In the genomic region with DNA sequence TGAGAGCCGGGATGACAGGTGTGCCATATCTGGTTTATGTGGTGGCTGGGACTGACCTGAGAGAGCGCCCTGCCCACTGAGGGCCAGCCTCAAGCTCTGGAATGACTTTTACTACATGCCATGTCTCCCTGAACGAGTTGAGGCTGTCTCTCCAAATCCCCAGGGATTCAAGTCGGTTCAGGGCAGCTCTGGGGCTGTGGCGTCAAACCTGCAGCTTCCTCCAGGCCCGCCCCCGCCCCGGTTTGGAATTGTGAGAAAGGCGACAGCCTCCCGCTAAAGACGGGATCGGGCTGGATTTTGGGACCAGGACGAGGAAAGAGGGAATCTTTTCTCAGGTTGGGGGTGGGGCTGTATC, we compare ENCODE assay signal across 8 mouse cellular contexts. TPM values are rescaled to one million over a fixed set of nuclear protein-coding genes. Genes with fewer than 3 reads are reported as not detected.
DNase-seq lines count a peak whose midpoint lies in the region; ATAC-seq and TF ChIP-seq lines count a peak whose summit lies in the region.

No protein-coding gene starts in this region.

- no peaks in the 10 kb centered on the region for H3K9me3 ChIP-seq in heart, embryonic 10.5 days
- H3K9me3 ChIP-seq in limb, embryonic 14.5 days (ENCODE audit: control insufficient read depth, low read length) = no peaks in the 10 kb centered on the region
- no peaks in the 10 kb centered on the region for H3K9me3 ChIP-seq in stomach, embryonic 14.5 days (ENCODE audit: control insufficient read depth, low read depth, low read length)

- intact Hi-C loops in gastrocnemius, postnatal 36 days (cut with DNase I) = loop anchor here (2.0 to 10.0 kb wide), 4 partner anchors 56 to 511 kb away; a partner anchor contains a TSS

- no peaks in the 10 kb centered on the region for H3K36me3 ChIP-seq in heart, embryonic 10.5 days
- H3K36me3 ChIP-seq in limb, embryonic 14.5 days (ENCODE audit: control insufficient read depth, insufficient read depth, low read length) = no peaks in the 10 kb centered on the region
- H3K36me3 ChIP-seq in stomach, embryonic 14.5 days (ENCODE audit: control insufficient read depth, insufficient read depth, low read length) = no peaks in the 10 kb centered on the region

- H3K4me2 ChIP-seq in limb, embryonic 14.5 days (replicated peaks; ENCODE audit: low read depth, low read length, severe bottlenecking) = peak overlapping the region; percentile 70
- H3K4me2 ChIP-seq in stomach, embryonic 14.5 days (replicated peaks; ENCODE audit: low read depth, low read length) = peak overlapping the region; percentile 69

- peaks cover 69% of the 10 kb centered on the region for H3K27me3 ChIP-seq in heart, embryonic 10.5 days (ENCODE audit: insufficient read depth, poor library complexity, severe bottlenecking)
- peaks cover 25% of the 10 kb centered on the region for H3K27me3 ChIP-seq in limb, embryonic 14.5 days (ENCODE audit: control insufficient read depth, insufficient read depth, low read length)
- H3K27me3 ChIP-seq in stomach, embryonic 14.5 days (ENCODE audit: control insufficient read depth, insufficient read depth, low read length) = no peaks in the 10 kb centered on the region

- no peak for ATAC-seq in limb, embryonic 14.5 days (ENCODE audit: low FRiP score, low read depth)
- no peak for ATAC-seq in stomach, embryonic 14.5 days (ENCODE audit: insufficient number of reproducible peaks, insufficient read depth, low FRiP score, low read depth)

- WGBS in heart, embryonic 10.5 days = 3% methylated on average over 13 of the region's 13 CpGs
- 3% methylated on average over 13 of the region's 13 CpGs for WGBS in limb, embryonic 14.5 days
- 3% methylated on average over 13 of the region's 13 CpGs for WGBS in stomach, embryonic 14.5 days

- no peak overlapping the region for H3K27ac ChIP-seq in heart, embryonic 10.5 days
- no peak overlapping the region for H3K27ac ChIP-seq in limb, embryonic 14.5 days (replicated peaks; ENCODE audit: low read depth, low read length)
- no peak overlapping the region for H3K27ac ChIP-seq in stomach, embryonic 14.5 days (ENCODE audit: low read length)

- H3K9ac ChIP-seq in limb, embryonic 14.5 days (ENCODE audit: low read depth, low read length, severe bottlenecking) = no peak overlapping the region
- no peak overlapping the region for H3K9ac ChIP-seq in stomach, embryonic 14.5 days (replicated peaks; ENCODE audit: low read depth, low read length)

- DNase-seq in heart, adult 8-10 months (ENCODE audit: low spot score) = peak; percentile 51
- no peak for DNase-seq in heart, postnatal 4 days
- peak; percentile 36 for DNase-seq in ZHBTc4 (ENCODE audit: low read depth, low spot score)
- no peak for DNase-seq in heart, embryonic 10.5 days (ENCODE audit: low spot score)
- DNase-seq in limb, embryonic 14.5 days (ENCODE audit: low spot score) = no peak
- DNase-seq in layer of hippocampus, adult 18-20 months (ENCODE audit: low spot score in 2 of 2) = no peak
- no peak for DNase-seq in gastrocnemius, postnatal 36 days

- no peak for TF ChIP-seq POLR2A in limb, embryonic 14.5 days (IDR thresholded peaks at IDR 0.05; ENCODE audit: borderline replicate concordance, extremely low read depth, insufficient read depth, insufficient read length)

- H3K4me3 ChIP-seq in heart, embryonic 10.5 days = peak overlapping the region; percentile 61
- peak overlapping the region; percentile 54 for H3K4me3 ChIP-seq in limb, embryonic 14.5 days (replicated peaks; ENCODE audit: low read length)
- H3K4me3 ChIP-seq in stomach, embryonic 14.5 days (ENCODE audit: low read depth, low read length) = peak overlapping the region; percentile 48

- H3K4me1 ChIP-seq in heart, embryonic 10.5 days = peaks cover 16% of the 10 kb centered on the region
- H3K4me1 ChIP-seq in limb, embryonic 14.5 days (ENCODE audit: control insufficient read depth, insufficient read depth, low read length) = peaks cover 7% of the 10 kb centered on the region
- no peaks in the 10 kb centered on the region for H3K4me1 ChIP-seq in stomach, embryonic 14.5 days (ENCODE audit: control insufficient read depth, insufficient read depth, low read length)

RNA-seq across cellular contexts. Expression of a gene that starts 2.9 kb away (rescaled TPM):
- total RNA-seq in heart, adult 8-10 months (2022) = 1 to 10 TPM; 1.1 to 1.9 (median 1.4) TPM
- total RNA-seq in heart, postnatal 4 days (2021) = 1 to 10 TPM; 1.0 to 1.4 TPM
- 1.2 and 2.7 TPM in 2 replicates for polyA plus RNA-seq in heart, embryonic 10.5 days (2016; fragmentation: Nextera tagmentation; extraction: Ambion mirVana)
- 2.6 and 3.3 TPM in 2 replicates for polyA plus RNA-seq in limb, embryonic 14.5 days (2012; rRNA removed)
- polyA plus RNA-seq in limb, embryonic 14.5 days (2014; fragmentation: Nextera tagmentation; extraction: Ambion mirVana) = 3.8 and 4.6 TPM in 2 replicates
- 1.8 and 2.7 TPM in 2 replicates for polyA plus RNA-seq in stomach, embryonic 14.5 days (2014; fragmentation: Nextera tagmentation; extraction: Ambion mirVana)
- 1 to 10 TPM; 3.9 to 4.2 TPM for total RNA-seq in layer of hippocampus, adult 18-20 months (2021)
- 1 to 10 TPM in 1 of 2 experiments, under 1 TPM in 1; 0.54 to 1.4 TPM for total RNA-seq in gastrocnemius, postnatal 36 days (2021)

RNA-seq across cellular contexts. Expression of a gene that starts 26.7 kb away (rescaled TPM):
- 100 to 1,000 TPM; 117 to 154 (median 134) TPM for total RNA-seq in heart, adult 8-10 months (2022)
- total RNA-seq in heart, postnatal 4 days (2021) = 10 to 100 TPM; 45.6 to 46.9 TPM
- 44.4 and 46.8 TPM in 2 replicates for polyA plus RNA-seq in heart, embryonic 10.5 days (2016; fragmentation: Nextera tagmentation; extraction: Ambion mirVana)
- polyA plus RNA-seq in limb, embryonic 14.5 days (2012; rRNA removed) = 40.5 and 46.9 TPM in 2 replicates
- 27.1 and 29.8 TPM in 2 replicates for polyA plus RNA-seq in limb, embryonic 14.5 days (2014; fragmentation: Nextera tagmentation; extraction: Ambion mirVana)
- polyA plus RNA-seq in stomach, embryonic 14.5 days (2014; fragmentation: Nextera tagmentation; extraction: Ambion mirVana) = 33.4 and 35.4 TPM in 2 replicates
- 1 to 10 TPM; 7.5 to 9.9 TPM for total RNA-seq in layer of hippocampus, adult 18-20 months (2021)
- total RNA-seq in gastrocnemius, postnatal 36 days (2021) = 100 to 1,000 TPM; 142 to 152 TPM

RNA-seq across cellular contexts. Expression of a gene that starts 27.7 kb away (rescaled TPM):
- total RNA-seq in heart, adult 8-10 months (2022) = 10 to 100 TPM; 29.1 to 35.0 (median 31.0) TPM
- 10 to 100 TPM; 19.5 to 20.4 TPM for total RNA-seq in heart, postnatal 4 days (2021)
- polyA plus RNA-seq in heart, embryonic 10.5 days (2016; fragmentation: Nextera tagmentation; extraction: Ambion mirVana) = 25.2 and 28.6 TPM in 2 replicates
- polyA plus RNA-seq in limb, embryonic 14.5 days (2012; rRNA removed) = 36.4 and 42.7 TPM in 2 replicates
- 39.6 and 40.8 TPM in 2 replicates for polyA plus RNA-seq in limb, embryonic 14.5 days (2014; fragmentation: Nextera tagmentation; extraction: Ambion mirVana)
- polyA plus RNA-seq in stomach, embryonic 14.5 days (2014; fragmentation: Nextera tagmentation; extraction: Ambion mirVana) = 38.6 and 40.6 TPM in 2 replicates
- total RNA-seq in layer of hippocampus, adult 18-20 months (2021) = 10 to 100 TPM; 26.7 to 27.1 TPM
- 10 to 100 TPM; 20.5 to 22.6 TPM for total RNA-seq in gastrocnemius, postnatal 36 days (2021)

RNA-seq across cellular contexts. Expression of a gene that starts 48.0 kb away (rescaled TPM):
- total RNA-seq in heart, adult 8-10 months (2022) = 100 to 1,000 TPM in 2 of 4 experiments, 10 to 100 TPM in 2; 65.8 to 155 (median 120) TPM
- total RNA-seq in heart, postnatal 4 days (2021) = 10 to 100 TPM; 60.1 to 79.6 TPM
- 0.46 and 5.3 TPM in 2 replicates for polyA plus RNA-seq in heart, embryonic 10.5 days (2016; fragmentation: Nextera tagmentation; extraction: Ambion mirVana)
- polyA plus RNA-seq in limb, embryonic 14.5 days (2012; rRNA removed) = 0.85 and 1.6 TPM in 2 replicates
- 0.46 and 0.52 TPM in 2 replicates for polyA plus RNA-seq in limb, embryonic 14.5 days (2014; fragmentation: Nextera tagmentation; extraction: Ambion mirVana)
- 0.48 and 1.4 TPM in 2 replicates for polyA plus RNA-seq in stomach, embryonic 14.5 days (2014; fragmentation: Nextera tagmentation; extraction: Ambion mirVana)
- total RNA-seq in layer of hippocampus, adult 18-20 months (2021) = 1 to 10 TPM; 1.9 to 2.5 TPM
- total RNA-seq in gastrocnemius, postnatal 36 days (2021) = 10 to 100 TPM; 11.8 TPM

Comparison
In these comparisons a context has a peak if more than half of its experiments do, and no peak if none do; other contexts are left out.
1. DNase-seq: peak in heart, adult 8-10 months (single experiment) and ZHBTc4 (single experiment); none in heart, postnatal 4 days (single experiment), heart, embryonic 10.5 days (single experiment), limb, embryonic 14.5 days (single experiment), layer of hippocampus, adult 18-20 months (0 of 2) and gastrocnemius, postnatal 36 days (0 of 2).
2. RNA of a gene that starts 26.7 kb away (total RNA-seq): 142 to 152 TPM in gastrocnemius, postnatal 36 days, 117 to 154 TPM in heart, adult 8-10 months and 45.6 to 46.9 TPM in heart, postnatal 4 days; 7.5 to 9.9 TPM in layer of hippocampus, adult 18-20 months; every median in the first group is over 4 times any median in the second.
3. Peak in every context shown above with its lines, with median percentiles within 50 percentile points of each other: H3K4me3 ChIP-seq.